Comparison of ENCODE assay signal across 10 mouse cellular contexts in the genomic region with DNA sequence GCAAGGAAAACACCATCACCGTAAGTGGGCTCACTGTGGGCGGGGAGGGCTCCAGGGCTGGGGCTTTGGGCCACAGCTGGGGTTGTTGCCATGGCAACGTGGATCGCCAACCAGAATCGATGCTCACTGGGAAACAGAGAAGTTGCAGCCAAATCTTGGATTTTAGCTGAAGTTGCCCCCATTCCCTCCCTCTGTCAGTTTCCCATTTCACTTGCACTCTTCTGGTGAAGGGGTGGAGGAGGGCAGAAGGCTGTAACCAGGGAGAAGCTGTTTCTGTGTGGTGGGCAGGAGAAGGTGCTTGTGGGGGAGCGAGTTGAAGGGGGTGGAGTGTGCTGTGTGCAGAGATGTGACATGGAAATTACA. TPM values are rescaled to one million over a fixed set of nuclear protein-coding genes. Genes with fewer than 3 reads are reported as not detected.
DNase-seq lines count a peak whose midpoint lies in the region; ATAC-seq and TF ChIP-seq lines count a peak whose summit lies in the region.
"Had no signal": no experiment of that assay in that cellular context is flagged by ENCODE, and none has a peak within 500 bp of the region (broad histone marks: within the 10 kb centered on the region; RNA-seq: fewer than 3 reads in every experiment).

No protein-coding gene starts in this region.

- no peaks in the 10 kb centered on the region for H3K9me3 ChIP-seq in forebrain, embryonic 13.5 days (replicated peaks)
- H3K9me3 ChIP-seq in midbrain, embryonic 12.5 days = no peaks in the 10 kb centered on the region
- no peaks in the 10 kb centered on the region for H3K9me3 ChIP-seq in lung, postnatal 0 days (ENCODE audit: low read length)

- 30% methylated on average over 6 of the region's 6 CpGs for WGBS in forebrain, embryonic 13.5 days
- WGBS in midbrain, embryonic 12.5 days = 24% methylated on average over 6 of the region's 6 CpGs
- 39% methylated on average over 6 of the region's 6 CpGs for WGBS in lung, postnatal 0 days

- no peak for TF ChIP-seq CTCF in lung, postnatal 0 days (IDR thresholded peaks at IDR 0.05)

- no peak for ATAC-seq in forebrain, embryonic 13.5 days
- no peak for ATAC-seq in midbrain, embryonic 12.5 days (ENCODE audit: low FRiP score, low read depth)
- ATAC-seq in lung, postnatal 0 days = no peak
- ATAC-seq in CD4-positive, CD25-positive, alpha-beta regulatory T cell, adult 4 months = no peak

- H3K4me3 ChIP-seq in forebrain, embryonic 13.5 days = no peak overlapping the region
- H3K4me3 ChIP-seq in midbrain, embryonic 12.5 days = peak overlapping the region; percentile 4; the same call in 1 of the 2 replicates
- H3K4me3 ChIP-seq in lung, postnatal 0 days (ENCODE audit: low read depth, low read length) = no peak overlapping the region

- no peaks in the 10 kb centered on the region for H3K36me3 ChIP-seq in forebrain, embryonic 13.5 days (ENCODE audit: poor library complexity, severe bottlenecking)
- H3K36me3 ChIP-seq in midbrain, embryonic 12.5 days = no peaks in the 10 kb centered on the region
- no peaks in the 10 kb centered on the region for H3K36me3 ChIP-seq in lung, postnatal 0 days (ENCODE audit: insufficient read depth, low read length)

- peak; percentile 62 to 67 for DNase-seq in cerebellum, postnatal 10 days
- DNase-seq in cerebellum, adult 9-10 months = no peak
- peak; percentile 12 for DNase-seq in ES-CJ7 (ENCODE audit: low read depth, low spot score)
- no peak for DNase-seq in lung, postnatal 0 days (ENCODE audit: low spot score)
- DNase-seq in spleen, postnatal 36 days (ENCODE audit: low spot score in 2 of 2) = no peak

- no peaks in the 10 kb centered on the region for H3K27me3 ChIP-seq in forebrain, embryonic 13.5 days
- 0 out of 2 replicates have a peak, but pooled peaks cover 3% of the 10 kb centered on the region for H3K27me3 ChIP-seq in midbrain, embryonic 12.5 days
- H3K27me3 ChIP-seq in lung, postnatal 0 days (replicated peaks; ENCODE audit: insufficient read depth, low read length) = no peaks in the 10 kb centered on the region

- TF ChIP-seq EP300 in lung, postnatal 0 days (IDR thresholded peaks at IDR 0.05) = no peak

- no peak overlapping the region for H3K9ac ChIP-seq in forebrain, embryonic 13.5 days
- H3K9ac ChIP-seq in midbrain, embryonic 12.5 days (replicated peaks) = no peak overlapping the region
- no peak overlapping the region for H3K9ac ChIP-seq in lung, postnatal 0 days (replicated peaks; ENCODE audit: low read depth)

- no peak overlapping the region for H3K27ac ChIP-seq in forebrain, embryonic 13.5 days
- no peak overlapping the region for H3K27ac ChIP-seq in midbrain, embryonic 12.5 days (replicated peaks)
- H3K27ac ChIP-seq in lung, postnatal 0 days (ENCODE audit: low read length) = no peak overlapping the region

- H3K4me1 ChIP-seq in forebrain, embryonic 13.5 days = peaks cover 29% of the 10 kb centered on the region
- H3K4me1 ChIP-seq in midbrain, embryonic 12.5 days = peaks cover 13% of the 10 kb centered on the region; the same call in 1 of the 2 replicates
- no peaks in the 10 kb centered on the region for H3K4me1 ChIP-seq in lung, postnatal 0 days (ENCODE audit: insufficient read depth, low read depth, low read length)

- 0 out of 2 replicates have a peak overlapping the region, but pooled peaks have one; percentile 9 for H3K4me2 ChIP-seq in forebrain, embryonic 13.5 days
- peak overlapping the region; percentile 31 for H3K4me2 ChIP-seq in midbrain, embryonic 12.5 days (replicated peaks)
- H3K4me2 ChIP-seq in lung, postnatal 0 days (replicated peaks; ENCODE audit: low read depth, low read length) = no peak overlapping the region
- H3K4me2 ChIP-seq: liver, embryonic 11.5 days had no signal

RNA-seq across cellular contexts. Expression of a gene that starts 42.3 kb away (rescaled TPM):
- polyA plus RNA-seq in forebrain, embryonic 13.5 days (2015; fragmentation: Nextera tagmentation; extraction: Ambion mirVana) = not detected in 2 replicates
- polyA plus RNA-seq in midbrain, embryonic 12.5 days (2016; fragmentation: Nextera tagmentation; extraction: Ambion mirVana) = not detected in 2 replicates
- not detected in 2 replicates for polyA plus RNA-seq in lung, postnatal 0 days (2015; fragmentation: Nextera tagmentation; extraction: Ambion mirVana)
- not detected for polyA plus RNA-seq in CD4-positive, CD25-positive, alpha-beta regulatory T cell, adult 4 months (2017; shearing (Covaris generic))
- polyA plus RNA-seq: heart, postnatal 0 days; liver, embryonic 11.5 days had no signal

Comparison
In these comparisons a context has a peak if more than half of its experiments do, and no peak if none do; other contexts are left out.
1. DNase-seq: peak in cerebellum, postnatal 10 days (2 of 2) and ES-CJ7 (single experiment); none in cerebellum, adult 9-10 months (single experiment), lung, postnatal 0 days (single experiment) and spleen, postnatal 36 days (0 of 2).